Mouse (Mus musculus): ENCODE data around the gene March5.

DNA sequence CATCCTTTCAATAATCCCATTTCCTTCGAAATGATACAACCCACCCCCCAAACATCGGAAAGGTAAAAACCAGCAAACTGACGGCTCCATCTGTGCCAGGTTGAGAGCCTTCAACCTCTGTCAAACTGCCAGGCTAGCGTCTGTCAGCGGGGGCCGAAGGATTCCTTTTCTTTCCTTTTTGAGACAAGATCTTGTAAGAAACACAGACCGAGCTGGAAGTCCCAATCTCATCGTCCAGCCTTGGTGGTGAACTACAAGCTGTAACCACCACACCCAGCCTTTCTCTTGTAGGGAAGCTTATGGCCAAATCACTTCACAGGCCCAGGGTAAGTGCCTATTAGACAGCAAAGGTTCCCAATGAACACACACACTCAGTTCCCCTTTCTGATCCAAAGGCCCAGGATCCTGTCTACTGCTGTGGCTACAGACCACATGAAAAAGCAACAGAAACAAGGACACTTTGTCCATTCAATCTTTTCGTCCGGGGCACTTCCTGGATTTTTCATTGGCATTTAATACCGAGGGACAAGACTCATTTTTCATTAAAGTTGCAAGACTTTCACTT, 34.7 kb upstream of the March5 start:
- TF ChIP-seq EP300 (optimal IDR thresholded peaks at IDR 0.05) (no peak), CTCF (IDR thresholded peaks at IDR 0.05; ENCODE audit: low read depth) (no peak)
